Mouse (Mus musculus) thymus, adult 2 months (tissue): ENCODE results near the gene Slc39a7.
"Not testable (repeated sequence)": the region's sequence is repeated elsewhere in the genome, so short reads cannot be mapped to it uniquely, and the experiment has no call there.

Experiments used
- CTCF ChIP-seq: fragments of 200-500 bp; IDR thresholded peaks from 2 replicates; pipeline ENCODE4 v1.5.1; 2012; ENCODE audit warnings: mild to moderate bottlenecking, control low read depth, low read length, moderate library complexity, borderline replicate concordance; ENCODE audit not compliant: control insufficient read depth, poor library complexity, insufficient read depth; ENCODE audit errors: extremely low read depth
- POLR2A ChIP-seq: fragments of 200-500 bp; IDR thresholded peaks from 2 replicates; pipeline ENCODE4 v1.6.1; 2012; ENCODE audit warnings: mild to moderate bottlenecking, low read length, control low read depth, moderate library complexity; ENCODE audit not compliant: control insufficient read depth, poor library complexity, insufficient read depth; ENCODE audit errors: extremely low read depth

- peak; percentile 77; the same call in 1 of the 2 replicates for TF ChIP-seq CTCF
- not testable (repeated sequence) for TF ChIP-seq POLR2A
These were observed 49.3 kb downstream of the Slc39a7 start for GRCm38 (mm10) chr17:33982136-33982535.
